Mouse (Mus musculus) adrenal gland, postnatal 25 days (tissue): Measurements from ENCODE around the gene Olfr175-ps1. TPM values are rescaled to one million over a fixed set of nuclear protein-coding genes. Genes with fewer than 3 reads are reported as not detected.

Experiments used
- DNase-seq: peaks from one replicate; pipeline ENCODE4 v3.0.0; 2021; ENCODE audit warnings: mixed read lengths
- long read RNA-seq: library from polyadenylated mRNA; stranded (forward); transcript quantifications from one replicate; pipeline ENCODE4 v2.0.0, GENCODE M21; 2021
- total RNA-seq: library from RNA; stranded (reverse); gene quantifications from 2 replicates; pipeline ENCODE4 v1.2.3, GENCODE M21; 2021

Gene Olfr175-ps1
- total RNA-seq, result not detected in 2 replicates
- long read RNA-seq, result 0 reads

- DNase-seq, result no peak
Observed at GRCm38 (mm10) chr16:58826732-58827319, at the start of gene Olfr175-ps1. Gene Olfr175-ps1, minus strand, starts transcription at chr16:58826782.

- DNase-seq, result no peak
Observed at GRCm38 (mm10) chr16:58874668-58875067, 48.1 kb upstream of the Olfr175-ps1 start, which contains the start of gene Olfr177. Gene Olfr177, minus strand, starts transcription at chr16:58874768.

- DNase-seq, result no peak
Observed at GRCm38 (mm10) chr16:58861479-58861878, 34.9 kb upstream of the Olfr175-ps1 start.

GRCm38 (mm10) chr16:58860032-58860737 lies 33.6 kb upstream of the Olfr175-ps1 start:
- no peak for DNase-seq

GRCm38 (mm10) chr16:58800168-58800567 lies 26.4 kb downstream of the Olfr175-ps1 start, which contains the start of gene Olfr173:
Gene Olfr173, minus strand, starts transcription at chr16:58800268.
- no peak for DNase-seq

Other genes with a start within 250 kb of the Olfr175-ps1 start
- gene Gm813, start 209.8 kb downstream of the Olfr175-ps1 start, total RNA-seq, result not detected in 2 replicates
- not detected in 2 replicates for gene E330017A01Rik, start 188.0 kb downstream of the Olfr175-ps1 start, total RNA-seq
- gene Cpox, start 156.5 kb downstream of the Olfr175-ps1 start, total RNA-seq, result 15.8 and 19.6 TPM in 2 replicates
- not detected in 2 replicates for gene Gpr15, start 107.7 kb downstream of the Olfr175-ps1 start, total RNA-seq
- gene Cldnd1, start 98.9 kb downstream of the Olfr175-ps1 start, total RNA-seq, result 59.3 and 65.5 TPM in 2 replicates
- not detected in 2 replicates for gene Olfr172, start 63.6 kb downstream of the Olfr175-ps1 start, total RNA-seq
- gene Olfr173, start 26.5 kb downstream of the Olfr175-ps1 start, total RNA-seq, result not detected in 2 replicates
- not detected in 2 replicates for gene Olfr177, start 48.0 kb upstream of the Olfr175-ps1 start, total RNA-seq
- not detected in 2 replicates for gene Olfr178, start 65.3 kb upstream of the Olfr175-ps1 start, total RNA-seq
- not detected in 2 replicates for gene Olfr181, start 102.0 kb upstream of the Olfr175-ps1 start, total RNA-seq
- not detected in 2 replicates for gene Olfr180, start 102.6 kb upstream of the Olfr175-ps1 start, total RNA-seq
- gene Olfr183, start 168.6 kb upstream of the Olfr175-ps1 start, total RNA-seq, result not detected in 2 replicates
- gene Olfr186, start 203.5 kb upstream of the Olfr175-ps1 start, total RNA-seq, result not detected in 2 replicates
- gene Olfr187, start 213.0 kb upstream of the Olfr175-ps1 start, total RNA-seq, result not detected in 2 replicates